Mouse (Mus musculus) fat pad, adult 2 months (tissue): ENCODE results near the gene Gm5416.
"Not testable (repeated sequence)": the region's sequence is repeated elsewhere in the genome, so short reads cannot be mapped to it uniquely, and the experiment has no call there.

ENCODE experiments used
- DNase-seq: peaks from one replicate; pipeline ENCODE4 v3.0.0-alpha.2; 2011; ENCODE audit warnings: low read depth, low spot score; ENCODE audit errors: extremely low read depth

Gm5416 gene

GRCm38 (mm10) chr16:36209967-36210453, at the start of gene Gm5416:
Gene Gm5416, plus strand, starts transcription at chr16:36210403.
- no peak for DNase-seq

DNA sequence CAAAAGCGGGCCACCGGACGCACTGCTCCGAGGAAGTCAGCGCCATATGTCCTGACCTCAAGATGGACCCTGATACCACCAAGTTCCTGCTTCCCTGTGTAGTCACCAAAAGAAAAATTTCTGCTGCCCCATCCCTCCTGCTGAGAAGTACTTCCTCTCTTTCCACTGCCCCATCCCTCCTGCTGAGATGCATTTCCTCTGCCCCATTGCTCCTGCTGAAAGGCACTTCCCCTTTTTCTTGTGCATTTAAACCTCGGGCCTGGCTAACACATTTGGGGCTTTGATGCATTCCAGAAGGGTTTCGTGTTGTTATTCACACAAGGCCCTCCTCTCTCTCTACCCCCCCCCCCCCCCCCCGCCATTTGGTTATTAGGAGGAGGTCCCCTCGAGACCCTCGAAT, 42.4 kb upstream of the Gm5416 start:
- not testable (repeated sequence) for DNase-seq

DNA sequence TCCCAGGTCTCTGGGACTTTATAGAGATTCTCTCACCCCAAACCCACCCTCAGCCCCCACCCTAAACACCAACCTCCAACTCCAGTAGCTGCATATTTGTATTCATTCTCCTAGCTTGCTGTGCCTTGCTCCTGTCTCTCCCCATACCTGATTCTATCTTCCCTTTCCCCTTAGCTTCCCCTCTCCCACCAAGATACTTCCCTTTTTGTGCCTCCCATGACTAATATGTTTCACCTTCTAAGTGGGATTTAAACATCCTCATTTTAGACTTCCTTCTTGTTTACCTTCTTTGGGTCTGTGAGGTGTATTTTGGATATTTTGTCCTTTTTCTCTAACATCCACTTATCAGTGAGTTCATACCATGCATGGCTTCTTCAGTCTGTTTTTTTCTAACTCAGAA, 34.1 kb upstream of the Gm5416 start:
- no peak for DNase-seq

DNA sequence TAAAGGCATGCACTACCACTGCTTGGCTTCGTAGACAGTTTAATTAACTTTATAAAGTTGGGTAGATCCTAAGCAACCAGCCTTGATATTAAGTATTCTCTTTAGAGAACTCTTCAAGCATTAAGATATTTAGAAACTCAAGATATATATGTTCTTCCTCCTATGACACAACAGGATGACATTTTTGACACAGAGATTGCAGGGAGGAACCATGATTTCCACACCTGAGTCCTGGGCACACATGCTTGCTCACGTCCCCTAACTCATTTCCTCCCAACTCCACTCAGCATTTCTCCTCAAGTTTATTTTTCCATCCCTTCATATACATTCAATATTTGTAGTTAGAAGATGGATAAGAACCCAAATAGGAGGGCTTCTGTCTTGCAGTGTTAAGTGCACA, 30.3 kb upstream of the Gm5416 start:
- DNase-seq = no peak

GRCm38 (mm10) chr16:36183912-36184311, 26.3 kb upstream of the Gm5416 start, which contains the start of gene Gm5483:
Gene Gm5483, plus strand, starts transcription at chr16:36184212.
- DNase-seq = not testable (repeated sequence)

GRCm38 (mm10) chr16:36199226-36199625, 11.0 kb upstream of the Gm5416 start:
- no peak for DNase-seq

- no peak for DNase-seq
Measured at GRCm38 (mm10) chr16:36203846-36204245, 6.4 kb upstream of the Gm5416 start.

- not testable (repeated sequence) for DNase-seq
Measured at GRCm38 (mm10) chr16:36205684-36206083, 4.5 kb upstream of the Gm5416 start.

DNA sequence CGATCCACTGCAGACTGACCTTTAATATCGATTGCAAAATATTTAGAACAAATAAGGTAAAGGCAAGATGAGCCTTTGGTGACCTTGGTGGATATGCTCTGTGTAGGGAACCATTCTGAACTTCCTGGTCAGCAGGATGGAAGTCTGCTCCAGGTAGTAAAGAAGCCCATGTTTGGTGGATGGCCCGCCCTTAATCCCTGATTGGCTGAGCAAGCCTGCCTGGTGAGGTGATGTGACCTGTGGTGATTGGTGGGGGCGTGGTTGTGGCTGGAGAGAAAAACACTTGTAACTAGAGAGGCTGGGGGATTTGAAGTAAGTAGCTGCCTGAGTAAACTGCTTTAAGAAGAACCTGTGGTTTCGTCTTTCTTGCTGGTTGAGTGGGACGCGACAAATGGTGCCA, 11.0 kb downstream of the Gm5416 start, which contains the start of gene 2010005H15Rik:
Gene 2010005H15Rik (plus strand): TSS at position 301 of the 400 bp plus-strand sequence.
- not testable (repeated sequence) for DNase-seq

- DNase-seq = not testable (repeated sequence)
Measured at GRCm38 (mm10) chr16:36260585-36260984, 50.4 kb downstream of the Gm5416 start.
